Mouse (Mus musculus) kidney, postnatal 0 days (tissue): ENCODE data around the gene Gfi1. TPM values are rescaled to one million over a fixed set of nuclear protein-coding genes. Genes with fewer than 3 reads are reported as not detected.

Experiments
- ATAC-seq: fragments of 200-750 bp; cut with Nextera tagmentation; replicated peaks from 2 replicates; pipeline ENCODE4 v1.8.0; 2017; ENCODE audit warnings: low read depth, moderate number of reproducible peaks, moderate TSS enrichment, moderate library complexity; ENCODE audit not compliant: low FRiP score
- DNase-seq: peaks from one replicate; pipeline ENCODE4 v3.0.0-alpha.2; 2016; ENCODE audit warnings: low spot score
- H3K27ac ChIP-seq: fragments of 300-500 bp; sonication (generic); 2 replicates; pipeline ENCODE4 v1.5.1; 2014; ENCODE audit warnings: mild to moderate bottlenecking
- H3K27me3 ChIP-seq: fragments of 300-500 bp; sonication (generic); 2 replicates; pipeline ENCODE4 v1.6.1; 2014; ENCODE audit warnings: low read length, mixed read lengths; ENCODE audit not compliant: insufficient read depth
- H3K36me3 ChIP-seq: fragments of 300-500 bp; sonication (generic); 2 replicates; pipeline ENCODE4 v1.6.1; 2014; ENCODE audit warnings: low read length, mixed read lengths; ENCODE audit not compliant: insufficient read depth
- H3K4me1 ChIP-seq: fragments of 300-500 bp; sonication (generic); replicated peaks from 2 replicates; pipeline ENCODE4 v1.6.1; 2014; ENCODE audit warnings: antibody characterized with exemption, low read length, mixed read lengths; ENCODE audit not compliant: insufficient read depth
- H3K4me2 ChIP-seq: fragments of 300-500 bp; sonication (generic); 2 replicates; pipeline ENCODE4 v1.6.1; 2014; ENCODE audit warnings: mild to moderate bottlenecking, low read length, moderate library complexity, mixed read lengths
- H3K4me3 ChIP-seq: fragments of 300-500 bp; sonication (generic); replicated peaks from 2 replicates; pipeline ENCODE4 v1.5.1; 2014; ENCODE audit warnings: low read depth, low read length
- H3K9ac ChIP-seq: fragments of 300-500 bp; sonication (generic); 2 replicates; pipeline ENCODE4 v1.6.1; 2014; ENCODE audit warnings: low read depth, low read length
- H3K9me3 ChIP-seq: fragments of 300-500 bp; sonication (generic); replicated peaks from 2 replicates; pipeline ENCODE4 v1.6.1; 2016; ENCODE audit warnings: low read length, inconsistent platforms, mixed read lengths
- CTCF ChIP-seq: IDR thresholded peaks from 2 replicates; pipeline ENCODE4 v1.5.1; 2016; ENCODE audit warnings: antibody characterized with exemption, low read depth, mild to moderate bottlenecking, moderate library complexity
- WGBS: fragments of 180-500 bp; shearing (Covaris S2); extraction: QIAGEN DNeasy Blood & Tissue Kit; methylation state at CpG from one replicate; pipeline ENCODE4 v1.1.7; 2014; 5-methylcytosine and 5-hydroxymethylcytosine counted together
- polyA plus RNA-seq: library from polyadenylated mRNA; unstranded; fragments of >200 nt; fragmentation: Nextera tagmentation; extraction: Ambion mirVana; gene quantifications from 2 replicates; pipeline ENCODE4 v1.2.1, GENCODE M21; 2015

Gene Gfi1
- polyA plus RNA-seq, 1 experiment from 2014 or later: not detected

- Histone ChIP-seq H3K4me3 (no peak overlapping the region), H3K4me1 (no peaks in the 10 kb centered on the region), H3K27me3 (peaks cover 4% of the 10 kb centered on the region), H3K9ac (no peak overlapping the region), H3K27ac (no peak overlapping the region), H3K9me3 (no peaks in the 10 kb centered on the region), H3K36me3 (no peaks in the 10 kb centered on the region), H3K4me2 (no peak overlapping the region)
- no peak for ATAC-seq
- no peak for DNase-seq
- TF ChIP-seq CTCF: no peak
- whole genome bisulfite sequencing: 77% methylated on average over 5 of the region's 5 CpGs
Observed at GRCm38 (mm10) chr5:107736171-107736570, 10.3 kb upstream of the Gfi1 start.

DNA sequence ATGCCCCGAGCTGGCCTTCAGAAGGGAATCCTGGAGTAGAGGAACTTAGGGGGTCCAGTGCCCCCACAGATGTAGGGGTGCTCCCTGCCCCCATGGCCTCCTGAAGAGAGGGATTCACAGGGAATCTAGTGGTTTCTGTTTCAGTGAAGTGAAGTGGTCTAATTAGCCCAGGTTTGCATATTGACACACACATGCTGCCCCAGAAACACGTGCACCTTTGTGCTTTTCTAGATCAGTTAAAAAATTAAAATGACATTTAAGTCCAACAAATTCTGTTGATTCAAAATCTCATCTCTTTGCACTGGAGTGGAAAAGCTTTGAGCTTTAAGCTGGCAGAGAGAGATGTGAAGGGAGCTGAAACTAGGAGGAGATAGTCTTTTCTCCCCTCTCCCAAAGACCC lies 6.0 kb upstream of the Gfi1 start:
- Histone ChIP-seq H3K4me2 (no peak overlapping the region), H3K36me3 (no peaks in the 10 kb centered on the region), H3K4me1 (0 out of 2 replicates have a peak, but pooled peaks cover under 1% of the 10 kb centered on the region), H3K4me3 (no peak overlapping the region), H3K27ac (no peak overlapping the region), H3K9ac (no peak overlapping the region), H3K9me3 (no peaks in the 10 kb centered on the region), H3K27me3 (peaks cover 39% of the 10 kb centered on the region)
- ATAC-seq (no peak), DNase-seq (no peak)
- no peak for TF ChIP-seq CTCF
- 19% methylated on average over 2 of the region's 2 CpGs for WGBS

GRCm38 (mm10) chr5:107731408-107731807 lies 5.6 kb upstream of the Gfi1 start:
- WGBS: 49% methylated on average over 3 of the region's 3 CpGs
- no peak overlapping the region for H3K4me2 ChIP-seq
- H3K4me1 ChIP-seq: 0 out of 2 replicates have a peak, but pooled peaks cover 3% of the 10 kb centered on the region
- no peak overlapping the region for H3K4me3 ChIP-seq
- H3K36me3 ChIP-seq: no peaks in the 10 kb centered on the region
- no peak overlapping the region for H3K9ac ChIP-seq
- no peak for DNase-seq
- no peak for TF ChIP-seq CTCF
- no peak overlapping the region for H3K27ac ChIP-seq
- H3K27me3 ChIP-seq: peaks cover 44% of the 10 kb centered on the region
- no peak for ATAC-seq
- no peaks in the 10 kb centered on the region for H3K9me3 ChIP-seq

GRCm38 (mm10) chr5:107727007-107727402 lies 1.2 kb upstream of the Gfi1 start:
- no peak overlapping the region for H3K4me3 ChIP-seq
- TF ChIP-seq CTCF: no peak
- peaks cover 82% of the 10 kb centered on the region for H3K27me3 ChIP-seq
- no peak overlapping the region for H3K9ac ChIP-seq
- H3K4me2 ChIP-seq: peak overlapping the region; percentile 51; the same call in 1 of the 2 replicates
- DNase-seq (no peak), ATAC-seq (no peak)
- H3K4me1 ChIP-seq: peaks cover 31% of the 10 kb centered on the region
- H3K27ac ChIP-seq: no peak overlapping the region
- WGBS: 17% methylated on average over 12 of the region's 12 CpGs
- no peaks in the 10 kb centered on the region for H3K36me3 ChIP-seq
- no peaks in the 10 kb centered on the region for H3K9me3 ChIP-seq

GRCm38 (mm10) chr5:107726281-107727006 lies 608 bp upstream of the Gfi1 start:
- peak overlapping the region; percentile 51 for H3K4me2 ChIP-seq
- no peaks in the 10 kb centered on the region for H3K9me3 ChIP-seq
- peaks cover 35% of the 10 kb centered on the region for H3K4me1 ChIP-seq
- ATAC-seq (no peak), DNase-seq (peak; percentile 21)
- no peak overlapping the region for H3K9ac ChIP-seq
- H3K4me3 ChIP-seq: peak overlapping the region; percentile 26
- peaks cover 84% of the 10 kb centered on the region for H3K27me3 ChIP-seq
- H3K36me3 ChIP-seq: no peaks in the 10 kb centered on the region
- TF ChIP-seq CTCF: no peak
- no peak overlapping the region for H3K27ac ChIP-seq
- under 1% methylated on average over 57 of the region's 57 CpGs for whole genome bisulfite sequencing

DNA sequence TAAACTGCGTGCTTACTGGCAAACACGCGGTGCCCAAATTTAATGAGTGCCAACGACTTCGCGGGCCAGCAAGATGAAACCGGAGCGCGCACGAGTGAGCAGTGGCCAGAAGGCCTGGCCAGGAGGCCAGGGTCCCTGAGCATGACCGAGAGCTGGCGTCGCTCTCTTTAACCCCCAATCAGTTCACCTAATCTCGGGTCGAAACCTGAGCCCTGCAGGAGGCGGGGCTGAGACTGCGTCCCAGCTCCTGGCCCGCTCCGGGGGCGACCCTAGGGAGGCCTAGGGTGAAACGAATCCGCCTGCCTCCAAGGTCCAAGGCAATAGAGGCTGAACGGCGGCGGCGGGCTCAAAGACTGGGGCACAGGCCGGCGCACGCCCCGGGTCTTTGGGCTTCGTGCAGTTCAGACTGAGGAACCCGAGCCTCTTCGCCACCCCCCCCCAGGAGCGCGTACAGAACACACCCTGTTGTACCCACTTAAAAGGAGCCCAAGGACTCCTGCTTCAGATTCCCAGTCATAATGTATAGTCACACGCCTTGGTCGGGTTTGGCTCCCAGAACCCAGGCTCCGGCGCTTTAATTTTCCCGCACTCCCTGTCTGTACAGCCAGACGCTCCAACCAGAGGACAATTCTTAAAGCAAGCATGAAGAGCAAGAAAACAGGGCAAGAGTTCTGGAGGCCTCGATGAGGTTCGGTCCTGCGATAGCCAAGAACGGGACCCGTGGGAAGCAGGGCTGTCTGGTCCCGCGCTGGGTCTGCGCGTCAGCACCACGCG lies 988 bp downstream of the Gfi1 start:
- DNase-seq (peak; percentile 22), ATAC-seq (0 out of 2 replicates have a peak, but pooled peaks have one; percentile 8)
- under 1% methylated on average over 52 of the region's 52 CpGs for WGBS
- no peak for TF ChIP-seq CTCF
- Histone ChIP-seq H3K9ac (no peak overlapping the region), H3K36me3 (no peaks in the 10 kb centered on the region), H3K4me3 (peak overlapping the region; percentile 26), H3K27ac (no peak overlapping the region), H3K4me1 (peaks cover 40% of the 10 kb centered on the region), H3K9me3 (no peaks in the 10 kb centered on the region), H3K27me3 (peaks cover 87% of the 10 kb centered on the region), H3K4me2 (peak overlapping the region; percentile 51)
